Mouse (Mus musculus) forebrain, embryonic 13.5 days (tissue): ENCODE measurements around the gene Polr2l. TPM values are rescaled to one million over a fixed set of nuclear protein-coding genes. Genes with fewer than 3 reads are reported as not detected.

Experiments
- ATAC-seq: fragments of 200-750 bp; cut with Nextera tagmentation; 2 replicates; pipeline ENCODE4 v1.8.0; 2017
- H3K27ac ChIP-seq: fragments of 300-500 bp; sonication (generic); 2 replicates; pipeline ENCODE4 v1.5.1; 2015; ENCODE audit warnings: inconsistent platforms, mild to moderate bottlenecking, moderate library complexity
- H3K27me3 ChIP-seq: fragments of 300-500 bp; sonication (generic); 2 replicates; pipeline ENCODE4 v1.6.1; 2015; ENCODE audit warnings: mild to moderate bottlenecking, inconsistent platforms
- H3K36me3 ChIP-seq: fragments of 300-500 bp; sonication (generic); 2 replicates; pipeline ENCODE4 v1.6.1; 2015; ENCODE audit warnings: mild to moderate bottlenecking, inconsistent platforms; ENCODE audit not compliant: poor library complexity, severe bottlenecking
- H3K4me1 ChIP-seq: fragments of 300-500 bp; sonication (generic); 2 replicates; pipeline ENCODE4 v1.6.1; 2015; ENCODE audit warnings: inconsistent platforms
- H3K4me2 ChIP-seq: fragments of 300-500 bp; sonication (generic); 2 replicates; pipeline ENCODE4 v1.6.1; 2015; ENCODE audit warnings: inconsistent platforms, mild to moderate bottlenecking, moderate library complexity
- H3K4me3 ChIP-seq: fragments of 300-500 bp; sonication (generic); 2 replicates; pipeline ENCODE4 v1.5.1; 2015; ENCODE audit warnings: mild to moderate bottlenecking, inconsistent platforms
- H3K9ac ChIP-seq: fragments of 300-500 bp; sonication (generic); 2 replicates; pipeline ENCODE4 v1.6.1; 2015; ENCODE audit warnings: mild to moderate bottlenecking, inconsistent platforms
- H3K9me3 ChIP-seq: fragments of 300-500 bp; sonication (generic); replicated peaks from 2 replicates; pipeline ENCODE4 v1.6.1; 2016; ENCODE audit warnings: inconsistent platforms
- WGBS: fragments of 180-500 bp; shearing (Covaris S2); methylation state at CpG from one replicate; pipeline ENCODE4 v1.1.7; 2015; 5-methylcytosine and 5-hydroxymethylcytosine counted together
- polyA plus RNA-seq: library from polyadenylated mRNA; unstranded; fragments of >200 nt; fragmentation: Nextera tagmentation; extraction: Ambion mirVana; gene quantifications from 2 replicates; pipeline ENCODE4 v1.2.1, GENCODE M21; 2015

Polr2l gene
- polyA plus RNA-seq, 1 experiment from 2014 or later = 76.5 TPM

- Histone ChIP-seq H3K27me3 (peaks cover 74% of the 10 kb centered on the region), H3K4me3 (peak overlapping the region; percentile 9; the same call in 1 of the 2 replicates), H3K9ac (0 out of 2 replicates have a peak overlapping the region, but pooled peaks have one; percentile 16), H3K9me3 (no peaks in the 10 kb centered on the region), H3K4me2 (peak overlapping the region; percentile 33), H3K4me1 (peaks cover 49% of the 10 kb centered on the region), H3K36me3 (peaks cover 12% of the 10 kb centered on the region), H3K27ac (no peak overlapping the region)
- no peak for ATAC-seq
- 3% methylated on average over 38 of the region's 38 CpGs for WGBS
Observed at GRCm38 (mm10) chr7:141464603-141465201, 10.2 kb downstream of the Polr2l start.

- WGBS = 19% methylated on average over 12 of the region's 12 CpGs
- H3K4me1 ChIP-seq = peaks cover 42% of the 10 kb centered on the region
- H3K36me3 ChIP-seq = peaks cover 13% of the 10 kb centered on the region
- peaks cover 81% of the 10 kb centered on the region for H3K27me3 ChIP-seq
- no peak overlapping the region for H3K27ac ChIP-seq
- no peak overlapping the region for H3K9ac ChIP-seq
- peak overlapping the region; percentile 9; the same call in 1 of the 2 replicates for H3K4me3 ChIP-seq
- no peak for ATAC-seq
- H3K4me2 ChIP-seq = no peak overlapping the region
- no peaks in the 10 kb centered on the region for H3K9me3 ChIP-seq
Observed at GRCm38 (mm10) chr7:141463824-141464602, 10.9 kb downstream of the Polr2l start.

- H3K4me2 ChIP-seq = peak overlapping the region; percentile 62
- H3K4me3 ChIP-seq = peak overlapping the region; percentile 36
- 23% methylated on average over 5 of the region's 5 CpGs for WGBS
- H3K4me1 ChIP-seq = peaks cover 27% of the 10 kb centered on the region
- no peak overlapping the region; the same call in 1 of the 2 replicates for H3K9ac ChIP-seq
- no peak for ATAC-seq
- no peaks in the 10 kb centered on the region for H3K9me3 ChIP-seq
- peaks cover 21% of the 10 kb centered on the region for H3K36me3 ChIP-seq
- no peak overlapping the region for H3K27ac ChIP-seq
- H3K27me3 ChIP-seq = peaks cover 82% of the 10 kb centered on the region
Observed at GRCm38 (mm10) chr7:141462333-141462821, 12.6 kb downstream of the Polr2l start.

GRCm38 (mm10) chr7:141461521-141462332 is 13.2 kb downstream of the Polr2l start:
- no peak for ATAC-seq
- peak overlapping the region; percentile 62 for H3K4me2 ChIP-seq
- peaks cover 20% of the 10 kb centered on the region for H3K4me1 ChIP-seq
- H3K4me3 ChIP-seq = peak overlapping the region; percentile 36
- H3K36me3 ChIP-seq = peaks cover 21% of the 10 kb centered on the region
- 3% methylated on average over 41 of the region's 59 CpGs for WGBS
- H3K9me3 ChIP-seq = no peaks in the 10 kb centered on the region
- H3K27me3 ChIP-seq = peaks cover 79% of the 10 kb centered on the region
- no peak overlapping the region for H3K27ac ChIP-seq
- peak overlapping the region; percentile 45 for H3K9ac ChIP-seq

- Histone ChIP-seq H3K27ac (no peak within 1 kb of the TSS), H3K9ac (peak within 1 kb of the TSS; percentile 45), H3K9me3 (no peaks in the 10 kb centered on the region), H3K4me2 (peak within 1 kb of the TSS; percentile 62), H3K27me3 (peaks cover 72% of the 10 kb centered on the region), H3K4me1 (peaks cover 31% of the 10 kb centered on the region), H3K4me3 (peak within 1 kb of the TSS; percentile 36), H3K36me3 (peaks cover 21% of the 10 kb centered on the region)
- ATAC-seq = no peak
- 74% methylated on average over 15 of the region's 15 CpGs for WGBS
Observed at GRCm38 (mm10) chr7:141460391-141461113, 14.4 kb downstream of the Polr2l start, which contains the start of gene Cracr2b. TSS of gene Cracr2b (plus strand) at chr7:141461094.

GRCm38 (mm10) chr7:141460001-141460390 is 14.9 kb downstream of the Polr2l start:
- Histone ChIP-seq H3K9ac (no peak overlapping the region), H3K36me3 (peaks cover 21% of the 10 kb centered on the region), H3K4me1 (peaks cover 32% of the 10 kb centered on the region), H3K27me3 (peaks cover 67% of the 10 kb centered on the region), H3K9me3 (no peaks in the 10 kb centered on the region), H3K4me2 (no peak overlapping the region), H3K27ac (no peak overlapping the region), H3K4me3 (no peak overlapping the region)
- 78% methylated on average over 5 of the region's 5 CpGs for WGBS
- ATAC-seq = no peak

- peaks cover 33% of the 10 kb centered on the region for H3K4me1 ChIP-seq
- peaks cover 60% of the 10 kb centered on the region for H3K27me3 ChIP-seq
- no peak overlapping the region for H3K4me2 ChIP-seq
- H3K36me3 ChIP-seq = peaks cover 21% of the 10 kb centered on the region
- H3K9ac ChIP-seq = no peak overlapping the region
- ATAC-seq = no peak
- no peak overlapping the region for H3K4me3 ChIP-seq
- no peaks in the 10 kb centered on the region for H3K9me3 ChIP-seq
- WGBS = 86% methylated on average over 17 of the region's 17 CpGs
- no peak overlapping the region for H3K27ac ChIP-seq
Observed at GRCm38 (mm10) chr7:141459301-141459711, 15.6 kb downstream of the Polr2l start.

- Histone ChIP-seq H3K9ac (no peak overlapping the region), H3K9me3 (no peaks in the 10 kb centered on the region), H3K36me3 (peaks cover 21% of the 10 kb centered on the region), H3K27me3 (peaks cover 53% of the 10 kb centered on the region), H3K27ac (no peak overlapping the region), H3K4me1 (peaks cover 33% of the 10 kb centered on the region), H3K4me2 (no peak overlapping the region), H3K4me3 (no peak overlapping the region)
- no peak for ATAC-seq
- 91% methylated on average over 11 of the region's 11 CpGs for WGBS
Observed at GRCm38 (mm10) chr7:141458661-141459060, 16.3 kb downstream of the Polr2l start.

- peaks cover 33% of the 10 kb centered on the region for H3K4me1 ChIP-seq
- H3K9me3 ChIP-seq = no peaks in the 10 kb centered on the region
- H3K4me3 ChIP-seq = no peak overlapping the region
- H3K4me2 ChIP-seq = no peak overlapping the region
- WGBS = 77% methylated on average over 15 of the region's 15 CpGs
- H3K27me3 ChIP-seq = peaks cover 48% of the 10 kb centered on the region
- no peak overlapping the region for H3K9ac ChIP-seq
- no peak overlapping the region for H3K27ac ChIP-seq
- ATAC-seq = no peak
- peaks cover 21% of the 10 kb centered on the region for H3K36me3 ChIP-seq
Observed at GRCm38 (mm10) chr7:141457986-141458660, 16.8 kb downstream of the Polr2l start.

GRCm38 (mm10) chr7:141457236-141457635 is 17.7 kb downstream of the Polr2l start:
- Histone ChIP-seq H3K9ac (no peak overlapping the region), H3K4me2 (no peak overlapping the region), H3K27me3 (peaks cover 39% of the 10 kb centered on the region), H3K27ac (no peak overlapping the region), H3K4me1 (peaks cover 30% of the 10 kb centered on the region), H3K4me3 (no peak overlapping the region), H3K9me3 (no peaks in the 10 kb centered on the region), H3K36me3 (peaks cover 23% of the 10 kb centered on the region)
- 90% methylated on average over 14 of the region's 14 CpGs for WGBS
- ATAC-seq = no peak

- Histone ChIP-seq H3K4me3 (no peak overlapping the region), H3K9me3 (no peaks in the 10 kb centered on the region), H3K4me2 (peak overlapping the region; percentile 95)
Observed at GRCm38 (mm10) chr7:141456739-141457138, 18.2 kb downstream of the Polr2l start.

More at GRCm38 (mm10) chr7:141456739-141457138, 18.2 kb downstream of the Polr2l start:
- peaks cover 26% of the 10 kb centered on the region for H3K4me1 ChIP-seq
- no peak for ATAC-seq
- H3K27me3 ChIP-seq = peaks cover 34% of the 10 kb centered on the region
- no peak overlapping the region for H3K27ac ChIP-seq
- H3K9ac ChIP-seq = no peak overlapping the region
- 91% methylated on average over 6 of the region's 6 CpGs for WGBS
- H3K36me3 ChIP-seq = peaks cover 28% of the 10 kb centered on the region
